Mouse (Mus musculus) kidney, adult 10 weeks (tissue): ENCODE results near the gene Zfand3. TPM values are rescaled to one million over a fixed set of nuclear protein-coding genes. Genes with fewer than 3 reads are reported as not detected.

ENCODE experiments used
- polyA plus RNA-seq: library from polyadenylated mRNA; stranded (reverse); fragments of 350-450 nt; fragmentation: Illumina TruSeq; extraction: RNeasy Lipid Tissue Mini Kit (QIAGEN cat#74804); gene quantifications from one replicate; pipeline ENCODE4 v1.2.3, GENCODE M21; 2014; ENCODE audit warnings: low read depth, low replicate concordance

Gene Zfand3
- 64.4 TPM for polyA plus RNA-seq

DNA sequence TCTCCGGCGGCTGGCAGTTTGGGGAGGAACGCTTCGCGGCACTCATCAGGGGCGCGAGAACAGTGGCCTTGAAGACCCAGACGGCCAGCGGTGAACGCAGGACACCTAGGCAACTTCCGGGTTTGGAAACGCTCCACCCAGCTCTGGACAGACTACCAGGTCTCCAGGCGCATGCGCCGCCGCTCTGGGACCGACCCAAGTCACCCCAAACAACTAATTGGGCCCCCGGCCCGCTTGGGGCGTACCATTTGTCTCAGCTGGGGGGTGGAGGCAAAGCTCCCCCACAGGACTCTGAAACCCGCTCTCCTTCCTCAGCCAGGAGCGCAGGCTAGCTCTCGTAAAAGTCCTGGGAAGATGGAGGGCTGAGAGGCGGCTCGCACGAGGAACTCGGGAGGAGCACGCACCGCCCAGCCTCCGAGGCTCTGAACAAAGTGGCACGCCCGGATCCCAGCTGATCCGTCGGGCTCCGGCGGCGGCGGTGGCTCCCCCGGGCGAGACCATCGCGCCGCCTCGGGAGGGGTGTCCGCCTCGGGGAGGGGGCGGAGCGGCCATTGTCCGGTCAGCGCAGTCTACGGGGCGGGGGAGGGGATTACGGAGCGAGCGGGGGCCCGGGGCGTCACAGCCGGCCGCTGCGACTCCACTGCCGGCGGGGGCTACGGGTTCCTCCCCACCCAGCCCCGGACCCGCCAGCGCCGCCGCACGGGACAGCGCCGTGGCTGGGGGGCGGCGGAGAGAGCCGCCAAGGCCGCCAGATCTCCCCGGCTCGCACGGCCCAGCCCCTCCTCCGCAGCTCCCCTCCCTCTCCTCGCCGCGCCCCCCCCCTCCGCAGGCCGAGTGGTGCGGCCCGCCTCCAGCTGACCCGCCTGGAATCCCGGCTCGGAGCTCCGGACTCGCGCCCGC is at the start of gene Zfand3:
Zfand3 (plus strand) TSS at position 531 of the 900 bp plus-strand sequence.

DNA sequence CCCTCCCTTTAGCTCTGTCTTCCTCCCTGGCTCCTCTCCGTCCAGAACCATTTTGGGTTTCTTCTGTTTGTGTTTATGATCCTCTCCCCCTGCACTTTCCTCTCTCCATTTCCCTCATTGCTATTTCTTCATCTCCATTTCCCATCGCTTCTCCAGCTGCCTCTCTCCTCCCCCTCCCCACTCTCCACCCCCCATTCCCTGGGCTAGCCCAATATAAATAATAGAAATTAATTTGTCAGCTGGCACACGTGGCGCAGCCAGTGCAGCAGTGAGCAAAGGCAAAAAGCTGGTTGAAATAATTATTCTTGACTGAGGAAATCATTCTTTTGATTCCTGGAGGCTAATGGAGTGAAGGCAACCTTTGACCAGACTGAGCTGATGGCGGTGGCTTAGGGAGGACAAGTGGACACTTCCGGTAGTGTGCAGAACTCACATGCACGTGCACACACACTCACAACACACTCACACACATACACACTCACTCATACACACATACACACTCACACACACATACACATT is 34.4 kb upstream of the Zfand3 start, which contains the start of gene Mdga1:
Mdga1 (minus strand) TSS at position 51 of the 519 bp plus-strand sequence.

Other genes starting within 250 kb of the Zfand3 start
- gene Mdga1, start 34.6 kb upstream of the Zfand3 start, polyA plus RNA-seq, result not detected